Mouse (Mus musculus): ENCODE measurements around the gene Tns3. TPM values are rescaled to one million over a fixed set of nuclear protein-coding genes. Genes with fewer than 3 reads are reported as not detected.
A peak's percentile ranks its signal among the peaks of the same experiment; 100 is the strongest.

Tns3 gene
- polyA plus RNA-seq, 1 experiment from 2014 or later = 31.5 TPM

GRCm38 (mm10) chr11:8637469-8638447 lies 26.6 kb downstream of the Tns3 start:
- Histone ChIP-seq H3K36me3 (ENCODE audit: insufficient read depth, low read length) (no peaks in the 10 kb centered on the region), H3K4me2 (replicated peaks; ENCODE audit: low read depth, low read length) (no peak overlapping the region), H3K9me3 (ENCODE audit: low read length) (no peaks in the 10 kb centered on the region), H3K27ac (ENCODE audit: low read length) (no peak overlapping the region), H3K4me1 (ENCODE audit: insufficient read depth, low read length) (peaks cover 52% of the 10 kb centered on the region), H3K9ac (replicated peaks; ENCODE audit: low read length) (no peak overlapping the region), H3K27me3 (ENCODE audit: insufficient read depth, low read length) (no peaks in the 10 kb centered on the region), H3K4me3 (ENCODE audit: low read length) (no peak overlapping the region)
- no peak for ATAC-seq (ENCODE audit: low FRiP score, low TSS enrichment)
- 79% methylated on average over 10 of the region's 10 CpGs for WGBS

- Histone ChIP-seq H3K4me1 (ENCODE audit: insufficient read depth, low read length) (peaks cover 50% of the 10 kb centered on the region), H3K4me2 (replicated peaks; ENCODE audit: low read depth, low read length) (no peak overlapping the region), H3K4me3 (ENCODE audit: low read length) (no peak overlapping the region), H3K36me3 (ENCODE audit: insufficient read depth, low read length) (no peaks in the 10 kb centered on the region), H3K27me3 (ENCODE audit: insufficient read depth, low read length) (no peaks in the 10 kb centered on the region), H3K9me3 (ENCODE audit: low read length) (no peaks in the 10 kb centered on the region), H3K27ac (ENCODE audit: low read length) (no peak overlapping the region), H3K9ac (replicated peaks; ENCODE audit: low read length) (no peak overlapping the region)
- no peak for ATAC-seq (ENCODE audit: low FRiP score, low TSS enrichment)
- 79% methylated on average over 1 of the region's 1 CpGs for WGBS
Observed at GRCm38 (mm10) chr11:8636680-8637079, 27.7 kb downstream of the Tns3 start.

- H3K9me3 ChIP-seq (ENCODE audit: low read length) = no peaks in the 10 kb centered on the region
- no peak for ATAC-seq (ENCODE audit: low FRiP score, low TSS enrichment)
- no peaks in the 10 kb centered on the region for H3K27me3 ChIP-seq (ENCODE audit: insufficient read depth, low read length)
- no peak overlapping the region for H3K4me3 ChIP-seq (ENCODE audit: low read length)
- H3K9ac ChIP-seq (replicated peaks; ENCODE audit: low read length) = no peak overlapping the region
- WGBS = 65% methylated on average over 3 of the region's 3 CpGs
- H3K4me1 ChIP-seq (ENCODE audit: insufficient read depth, low read length) = peaks cover 43% of the 10 kb centered on the region
- peak overlapping the region; percentile 4 for H3K27ac ChIP-seq (ENCODE audit: low read length)
- no peaks in the 10 kb centered on the region for H3K36me3 ChIP-seq (ENCODE audit: insufficient read depth, low read length)
- no peak overlapping the region for H3K4me2 ChIP-seq (replicated peaks; ENCODE audit: low read depth, low read length)
Observed at GRCm38 (mm10) chr11:8635778-8636177, 28.6 kb downstream of the Tns3 start.

- H3K4me1 ChIP-seq (ENCODE audit: insufficient read depth, low read length) = peaks cover 37% of the 10 kb centered on the region
- peak overlapping the region; percentile 95 for H3K27ac ChIP-seq (ENCODE audit: low read length)
- H3K4me2 ChIP-seq (replicated peaks; ENCODE audit: low read depth, low read length) = no peak overlapping the region
- no peaks in the 10 kb centered on the region for H3K36me3 ChIP-seq (ENCODE audit: insufficient read depth, low read length)
- no peak overlapping the region; the same call in 1 of the 2 replicates for H3K9ac ChIP-seq (replicated peaks; ENCODE audit: low read length)
- peak; percentile 95 for ATAC-seq (ENCODE audit: low FRiP score, low TSS enrichment)
- no peak overlapping the region for H3K4me3 ChIP-seq (ENCODE audit: low read length)
- 44% methylated on average over 7 of the region's 7 CpGs for WGBS
- no peaks in the 10 kb centered on the region for H3K27me3 ChIP-seq (ENCODE audit: insufficient read depth, low read length)
- H3K9me3 ChIP-seq (ENCODE audit: low read length) = no peaks in the 10 kb centered on the region
Observed at GRCm38 (mm10) chr11:8634728-8635410, 29.5 kb downstream of the Tns3 start.

GRCm38 (mm10) chr11:8632163-8632562 lies 32.2 kb downstream of the Tns3 start:
- Histone ChIP-seq H3K4me1 (ENCODE audit: insufficient read depth, low read length) (peaks cover 46% of the 10 kb centered on the region), H3K36me3 (ENCODE audit: insufficient read depth, low read length) (no peaks in the 10 kb centered on the region), H3K27ac (ENCODE audit: low read length) (no peak overlapping the region), H3K9me3 (ENCODE audit: low read length) (no peaks in the 10 kb centered on the region), H3K27me3 (ENCODE audit: insufficient read depth, low read length) (no peaks in the 10 kb centered on the region), H3K9ac (replicated peaks; ENCODE audit: low read length) (no peak overlapping the region), H3K4me3 (ENCODE audit: low read length) (no peak overlapping the region), H3K4me2 (replicated peaks; ENCODE audit: low read depth, low read length) (no peak overlapping the region)
- WGBS = 81% methylated on average over 5 of the region's 5 CpGs
- ATAC-seq (ENCODE audit: low FRiP score, low TSS enrichment) = no peak

- ATAC-seq (ENCODE audit: low FRiP score, low TSS enrichment) = no peak
- no peaks in the 10 kb centered on the region for H3K9me3 ChIP-seq (ENCODE audit: low read length)
- H3K27ac ChIP-seq (ENCODE audit: low read length) = peak overlapping the region; percentile 85
- no peaks in the 10 kb centered on the region for H3K36me3 ChIP-seq (ENCODE audit: insufficient read depth, low read length)
- WGBS = 78% methylated on average over 8 of the region's 8 CpGs
- H3K4me1 ChIP-seq (ENCODE audit: insufficient read depth, low read length) = peaks cover 58% of the 10 kb centered on the region
- H3K27me3 ChIP-seq (ENCODE audit: insufficient read depth, low read length) = no peaks in the 10 kb centered on the region
- H3K4me2 ChIP-seq (replicated peaks; ENCODE audit: low read depth, low read length) = no peak overlapping the region
- no peak overlapping the region for H3K9ac ChIP-seq (replicated peaks; ENCODE audit: low read length)
- H3K4me3 ChIP-seq (ENCODE audit: low read length) = no peak overlapping the region
Observed at GRCm38 (mm10) chr11:8629862-8630390, 34.4 kb downstream of the Tns3 start.

GRCm38 (mm10) chr11:8629326-8629725 lies 35.0 kb downstream of the Tns3 start:
- Histone ChIP-seq H3K9ac (replicated peaks; ENCODE audit: low read length) (no peak overlapping the region), H3K4me1 (ENCODE audit: insufficient read depth, low read length) (peaks cover 59% of the 10 kb centered on the region), H3K4me3 (ENCODE audit: low read length) (no peak overlapping the region), H3K36me3 (ENCODE audit: insufficient read depth, low read length) (no peaks in the 10 kb centered on the region), H3K4me2 (replicated peaks; ENCODE audit: low read depth, low read length) (0 out of 2 replicates have a peak overlapping the region, but pooled peaks have one; percentile 38), H3K27ac (ENCODE audit: low read length) (peak overlapping the region; percentile 85), H3K9me3 (ENCODE audit: low read length) (no peaks in the 10 kb centered on the region), H3K27me3 (ENCODE audit: insufficient read depth, low read length) (no peaks in the 10 kb centered on the region)
- WGBS = 74% methylated on average over 5 of the region's 5 CpGs
- ATAC-seq (ENCODE audit: low FRiP score, low TSS enrichment) = no peak

- Histone ChIP-seq H3K27ac (ENCODE audit: low read length) (peak overlapping the region; percentile 85), H3K27me3 (ENCODE audit: insufficient read depth, low read length) (no peaks in the 10 kb centered on the region), H3K4me3 (ENCODE audit: low read length) (no peak overlapping the region; the same call in 1 of the 2 replicates), H3K9me3 (ENCODE audit: low read length) (no peaks in the 10 kb centered on the region), H3K4me2 (replicated peaks; ENCODE audit: low read depth, low read length) (peak overlapping the region; percentile 38), H3K4me1 (ENCODE audit: insufficient read depth, low read length) (peaks cover 57% of the 10 kb centered on the region), H3K36me3 (ENCODE audit: insufficient read depth, low read length) (no peaks in the 10 kb centered on the region), H3K9ac (replicated peaks; ENCODE audit: low read length) (peak overlapping the region; percentile 34; the same call in 1 of the 2 replicates)
- peak; percentile 75 for ATAC-seq (ENCODE audit: low FRiP score, low TSS enrichment)
- WGBS = 30% methylated on average over 10 of the region's 10 CpGs
Observed at GRCm38 (mm10) chr11:8628846-8629253, 35.5 kb downstream of the Tns3 start.

GRCm38 (mm10) chr11:8627156-8627555 lies 37.2 kb downstream of the Tns3 start:
- Histone ChIP-seq H3K36me3 (ENCODE audit: insufficient read depth, low read length) (no peaks in the 10 kb centered on the region), H3K4me2 (replicated peaks; ENCODE audit: low read depth, low read length) (no peak overlapping the region), H3K27ac (ENCODE audit: low read length) (0 out of 2 replicates have a peak overlapping the region, but pooled peaks have one; percentile 8), H3K4me3 (ENCODE audit: low read length) (no peak overlapping the region), H3K9ac (replicated peaks; ENCODE audit: low read length) (peak overlapping the region; percentile 15; the same call in 1 of the 2 replicates), H3K4me1 (ENCODE audit: insufficient read depth, low read length) (peaks cover 70% of the 10 kb centered on the region), H3K9me3 (ENCODE audit: low read length) (no peaks in the 10 kb centered on the region), H3K27me3 (ENCODE audit: insufficient read depth, low read length) (no peaks in the 10 kb centered on the region)
- ATAC-seq (ENCODE audit: low FRiP score, low TSS enrichment) = peak; percentile 19; the same call in 1 of the 2 replicates
- 72% methylated on average over 6 of the region's 6 CpGs for WGBS
